Mouse (Mus musculus) thymus, adult 2 months (tissue): ENCODE measurements at regions not wholly inside any gene's neighbourhood (a gene's known extent, or its start where the extent isn't known, plus 50 kb on each side); places are given as distances from the start of the nearest gene placed in this dataset.

Experiments
- DNase-seq: peaks from one replicate; pipeline ENCODE4 v3.0.0; 2021
- H3K27ac ChIP-seq: fragments of 200-500 bp; 2 replicates; pipeline ENCODE4 v1.5.1; 2012; ENCODE audit warnings: low read length, control low read depth; ENCODE audit not compliant: control insufficient read depth, insufficient read depth
- H3K27me3 ChIP-seq: fragments of 200-500 bp; 2 replicates; pipeline ENCODE4 v1.6.1; 2012; ENCODE audit warnings: mild to moderate bottlenecking, low read length, moderate library complexity, mixed read lengths; ENCODE audit not compliant: control insufficient read depth, insufficient read depth
- H3K36me3 ChIP-seq: fragments of 200-500 bp; 2 replicates; pipeline ENCODE4 v1.6.1; 2012; ENCODE audit warnings: mild to moderate bottlenecking, low read length, moderate library complexity; ENCODE audit not compliant: control insufficient read depth, insufficient read depth
- H3K4me1 ChIP-seq: fragments of 200-500 bp; replicated peaks from 2 replicates; pipeline ENCODE4 v1.6.1; 2012; ENCODE audit warnings: low read length; ENCODE audit not compliant: control insufficient read depth, insufficient read depth
- H3K4me3 ChIP-seq: fragments of 200-500 bp; 2 replicates; pipeline ENCODE4 v1.5.1; 2012; ENCODE audit warnings: mild to moderate bottlenecking, low read length, control low read depth, moderate library complexity; ENCODE audit not compliant: control insufficient read depth, insufficient read depth
- CTCF ChIP-seq: fragments of 200-500 bp; IDR thresholded peaks from 2 replicates; pipeline ENCODE4 v1.5.1; 2012; ENCODE audit warnings: mild to moderate bottlenecking, control low read depth, low read length, moderate library complexity, borderline replicate concordance; ENCODE audit not compliant: control insufficient read depth, poor library complexity, insufficient read depth; ENCODE audit errors: extremely low read depth
- POLR2A ChIP-seq: fragments of 200-500 bp; IDR thresholded peaks from 2 replicates; pipeline ENCODE4 v1.6.1; 2012; ENCODE audit warnings: mild to moderate bottlenecking, low read length, control low read depth, moderate library complexity; ENCODE audit not compliant: control insufficient read depth, poor library complexity, insufficient read depth; ENCODE audit errors: extremely low read depth
- WGBS: fragments of 180-500 bp; shearing (Covaris S2); methylation state at CpG from one replicate; pipeline ENCODE4 v1.1.7; 2018; 5-methylcytosine and 5-hydroxymethylcytosine counted together

DNA sequence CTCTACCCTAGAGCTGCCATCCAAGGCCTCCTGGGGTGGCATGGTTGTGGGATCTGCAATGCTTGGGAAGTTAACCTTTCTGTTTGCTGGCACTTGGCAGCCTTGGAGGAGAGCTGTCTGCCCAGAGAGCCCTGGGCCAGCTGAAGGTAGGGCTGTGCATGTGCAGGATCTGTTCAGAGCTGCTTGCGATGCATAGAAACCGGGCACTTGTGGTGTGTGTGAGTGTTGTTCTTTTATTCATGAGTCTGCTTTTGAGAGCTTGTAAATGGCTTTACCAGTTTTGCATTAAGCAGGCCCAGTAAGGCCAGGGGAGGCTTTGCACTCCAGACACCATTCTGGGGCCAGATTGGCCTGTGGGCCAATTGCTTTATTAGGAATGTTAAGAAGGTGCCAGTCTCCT, 307.3 kb upstream of the Kcnab2 start:
- Histone ChIP-seq H3K36me3 (no peaks in the 10 kb centered on the region), H3K4me3 (no peak overlapping the region), H3K4me1 (no peaks in the 10 kb centered on the region), H3K27ac (no peak overlapping the region), H3K27me3 (no peaks in the 10 kb centered on the region)
- WGBS = 93% methylated on average over 2 of the region's 2 CpGs
- TF ChIP-seq CTCF = no peak
- TF ChIP-seq POLR2A = no peak
- DNase-seq = no peak

- Histone ChIP-seq H3K4me3 (no peak overlapping the region), H3K27ac (no peak overlapping the region), H3K36me3 (no peaks in the 10 kb centered on the region), H3K4me1 (no peaks in the 10 kb centered on the region), H3K27me3 (no peaks in the 10 kb centered on the region)
- 92% methylated on average over 17 of the region's 17 CpGs for WGBS
- DNase-seq = no peak
- no peak for TF ChIP-seq CTCF
- no peak for TF ChIP-seq POLR2A
Observed at GRCm38 (mm10) chr4:152779526-152779925, 301.9 kb upstream of the Kcnab2 start.

DNA sequence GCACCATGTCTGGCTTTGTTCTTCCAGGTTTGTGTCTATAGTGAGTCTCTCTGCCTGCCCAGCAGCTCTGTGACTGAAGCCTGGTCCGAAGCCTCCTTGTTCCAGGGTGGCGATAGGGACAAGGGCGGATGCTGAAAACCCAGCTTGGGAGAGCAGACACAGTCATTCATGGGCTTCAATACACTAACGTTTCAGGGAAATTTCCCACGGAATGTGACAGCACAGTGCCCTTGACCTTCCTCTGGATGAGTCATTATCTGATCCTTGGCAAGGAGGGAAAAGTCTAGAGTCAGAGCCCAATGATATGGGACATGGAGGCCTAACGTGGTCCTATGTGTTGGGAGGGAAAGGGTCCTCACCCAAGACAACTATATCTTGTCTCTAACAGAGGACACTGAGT, 298.1 kb upstream of the Kcnab2 start:
- TF ChIP-seq CTCF = no peak
- TF ChIP-seq POLR2A = no peak

DNA sequence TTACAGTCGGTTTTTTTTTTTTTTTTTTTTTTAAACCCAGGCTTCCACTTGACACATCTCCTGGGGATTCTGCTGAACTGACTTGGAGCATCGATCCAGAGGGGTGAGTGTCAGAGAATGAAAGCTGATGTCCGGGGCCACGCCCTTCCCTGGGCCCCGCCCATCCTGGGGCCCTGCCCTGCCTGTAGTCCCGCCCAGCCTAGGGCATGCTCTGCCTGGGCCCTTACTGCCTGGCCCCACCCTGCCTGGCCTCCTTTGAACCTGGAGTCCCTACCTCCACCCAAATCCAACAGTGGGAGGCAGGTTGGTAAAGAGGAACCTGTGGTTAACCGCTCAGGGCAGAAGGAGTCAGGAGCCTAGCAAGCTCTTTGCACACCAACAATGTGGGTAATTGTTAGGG, 293.7 kb upstream of the Kcnab2 start:
- Histone ChIP-seq H3K27me3 (no peaks in the 10 kb centered on the region), H3K36me3 (no peaks in the 10 kb centered on the region), H3K27ac (no peak overlapping the region), H3K4me3 (no peak overlapping the region), H3K4me1 (no peaks in the 10 kb centered on the region)
- 85% methylated on average over 7 of the region's 7 CpGs for WGBS
- TF ChIP-seq POLR2A (no peak), CTCF (no peak)
- no peak for DNase-seq

More for the DNA sequence above, 298.1 kb upstream of the Kcnab2 start:
- no peak overlapping the region for H3K4me3 ChIP-seq
- 84% methylated on average over 6 of the region's 6 CpGs for WGBS
- no peaks in the 10 kb centered on the region for H3K27me3 ChIP-seq
- no peaks in the 10 kb centered on the region for H3K36me3 ChIP-seq
- H3K27ac ChIP-seq = no peak overlapping the region
- DNase-seq = no peak
- no peaks in the 10 kb centered on the region for H3K4me1 ChIP-seq

DNA sequence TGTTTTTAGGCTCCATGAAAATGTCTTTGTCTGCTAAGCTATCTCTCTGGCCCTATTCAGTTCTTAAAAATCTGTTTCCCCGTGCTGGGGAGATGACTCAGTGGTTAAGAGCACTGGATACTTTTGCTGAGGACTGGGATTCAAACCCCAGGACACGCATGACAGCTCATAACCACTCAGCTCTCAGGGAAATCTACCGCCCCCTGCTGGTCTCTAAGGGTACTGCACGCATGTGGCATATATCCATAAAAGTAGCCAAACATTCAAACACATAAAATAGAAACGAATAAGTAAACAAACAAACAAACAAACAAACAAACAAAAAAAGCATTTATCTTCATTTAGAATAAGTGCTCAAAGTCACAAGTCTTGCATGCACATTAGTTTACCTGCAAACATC, 289.7 kb upstream of the Kcnab2 start:
- TF ChIP-seq CTCF (no peak), POLR2A (no peak)
- no peaks in the 10 kb centered on the region for H3K27me3 ChIP-seq
- H3K4me1 ChIP-seq = no peaks in the 10 kb centered on the region
- H3K36me3 ChIP-seq = no peaks in the 10 kb centered on the region
- 93% methylated on average over 5 of the region's 5 CpGs for WGBS
- no peak overlapping the region for H3K27ac ChIP-seq
- no peak for DNase-seq
- H3K4me3 ChIP-seq = no peak overlapping the region

DNA sequence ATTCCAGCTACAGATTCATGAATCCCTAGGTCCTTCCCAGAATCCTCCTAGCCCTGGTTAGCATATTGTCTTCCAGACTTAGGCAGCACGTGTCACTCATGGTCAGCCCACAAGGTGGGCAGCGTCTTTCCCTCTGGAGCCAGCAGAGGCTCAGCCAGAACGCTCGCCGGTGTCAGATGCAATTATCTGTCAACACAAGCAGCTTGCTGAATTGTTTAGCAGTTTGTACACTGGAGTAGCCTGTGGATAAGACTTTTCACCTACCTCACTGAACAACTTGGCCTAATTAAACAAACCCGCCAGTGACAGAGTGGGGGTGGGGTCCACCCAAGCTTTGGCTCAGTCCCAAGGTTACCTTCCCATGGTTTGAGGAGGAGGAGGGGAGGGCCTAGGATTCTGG, 285.4 kb upstream of the Kcnab2 start:
- H3K4me1 ChIP-seq = no peaks in the 10 kb centered on the region
- no peaks in the 10 kb centered on the region for H3K27me3 ChIP-seq
- H3K4me3 ChIP-seq = no peak overlapping the region
- 84% methylated on average over 6 of the region's 6 CpGs for WGBS
- no peaks in the 10 kb centered on the region for H3K36me3 ChIP-seq
- DNase-seq = no peak
- H3K27ac ChIP-seq = no peak overlapping the region
- TF ChIP-seq POLR2A (no peak), CTCF (no peak)

DNA sequence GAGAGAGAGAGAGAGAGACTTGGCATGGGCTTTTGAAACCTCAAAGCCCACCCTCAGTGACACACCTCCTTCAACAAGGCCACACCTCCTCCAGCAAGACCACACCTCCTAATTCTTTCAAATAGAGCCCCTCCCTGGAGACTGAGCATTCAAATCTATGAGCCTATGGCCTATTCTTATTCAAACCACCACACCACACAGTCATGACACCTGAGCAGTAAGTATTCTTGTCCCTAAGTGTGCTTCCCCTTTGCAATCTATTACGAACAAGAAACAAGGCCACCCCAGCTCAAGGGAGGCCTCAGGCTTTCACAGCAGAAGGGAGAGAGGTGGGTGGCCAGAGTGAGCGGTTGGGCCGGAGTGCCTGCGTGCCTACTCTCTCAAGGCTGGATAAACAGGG, 284.9 kb upstream of the Kcnab2 start:
- 94% methylated on average over 4 of the region's 4 CpGs for WGBS

More for the DNA sequence above, 284.9 kb upstream of the Kcnab2 start:
- Histone ChIP-seq H3K4me1 (no peaks in the 10 kb centered on the region), H3K36me3 (no peaks in the 10 kb centered on the region), H3K27me3 (no peaks in the 10 kb centered on the region), H3K27ac (no peak overlapping the region), H3K4me3 (no peak overlapping the region)
- no peak for DNase-seq
- TF ChIP-seq CTCF (no peak), POLR2A (no peak)
